ENCODE assay signal across 30 mouse cellular contexts in genomic region chr11:74974615-74975014, GRCm38 (mm10).
"Had no signal": no experiment of that assay in that cellular context is flagged by ENCODE, and none has a peak within 500 bp of the region (broad histone marks: within the 10 kb centered on the region; RNA-seq: fewer than 3 reads in every experiment).

No protein-coding gene starts in this region.

- DNase-seq: left cerebral cortex, postnatal 4 days; liver; liver, embryonic 13.5 days; liver, postnatal 0 days; lung, adult 18-20 months; lung, adult 2 months; lung, embryonic 14.5 days; lung, postnatal 10 days; lung, postnatal 14 days; lung, postnatal 36 days; lung, postnatal 4 days; midbrain, embryonic 14.5 days had no signal

- H3K4me2 ChIP-seq: limb, embryonic 12.5 days; limb, embryonic 13.5 days; limb, embryonic 15.5 days; liver, embryonic 11.5 days; liver, embryonic 12.5 days; liver, embryonic 13.5 days; liver, embryonic 15.5 days; lung, embryonic 14.5 days; lung, embryonic 15.5 days; midbrain, embryonic 11.5 days; midbrain, embryonic 12.5 days; midbrain, embryonic 13.5 days; midbrain, embryonic 15.5 days; neural tube, embryonic 12.5 days had no signal

- H3K36me3 ChIP-seq: liver, embryonic 13.5 days; lung, embryonic 15.5 days; midbrain, embryonic 15.5 days had no signal

- H3K4me1 ChIP-seq: limb, embryonic 10.5 days; limb, embryonic 12.5 days; limb, embryonic 13.5 days; limb, embryonic 15.5 days; liver, embryonic 12.5 days; liver, embryonic 13.5 days; liver, embryonic 15.5 days; lung, embryonic 15.5 days; midbrain, embryonic 10.5 days; midbrain, embryonic 12.5 days; midbrain, embryonic 13.5 days; midbrain, embryonic 15.5 days; neural tube, embryonic 12.5 days had no signal

- H3K27ac ChIP-seq: limb, embryonic 10.5 days; limb, embryonic 12.5 days; limb, embryonic 13.5 days; limb, embryonic 15.5 days; liver, embryonic 12.5 days; liver, embryonic 13.5 days; liver, embryonic 14.5 days; liver, embryonic 15.5 days; lung, embryonic 15.5 days; macrophage; midbrain, embryonic 10.5 days; midbrain, embryonic 12.5 days; midbrain, embryonic 13.5 days; midbrain, embryonic 15.5 days; neural tube, embryonic 12.5 days had no signal

- H3K4me3 ChIP-seq: limb, embryonic 10.5 days; limb, embryonic 12.5 days; limb, embryonic 13.5 days; limb, embryonic 15.5 days; liver, embryonic 12.5 days; liver, embryonic 13.5 days; liver, embryonic 15.5 days; lung, embryonic 15.5 days; megakaryocyte, embryonic 14.5 days; midbrain, embryonic 10.5 days; midbrain, embryonic 12.5 days; midbrain, embryonic 13.5 days; midbrain, embryonic 15.5 days; myocyte; neural tube, embryonic 12.5 days had no signal

- H3K9me3 ChIP-seq: limb, embryonic 10.5 days; limb, embryonic 12.5 days; limb, embryonic 13.5 days; limb, embryonic 15.5 days; liver, embryonic 12.5 days; liver, embryonic 13.5 days; liver, embryonic 15.5 days; lung, embryonic 15.5 days; megakaryocyte, embryonic 14.5 days; midbrain, embryonic 12.5 days; midbrain, embryonic 13.5 days; midbrain, embryonic 15.5 days; neural tube, embryonic 12.5 days had no signal

- H3K9ac ChIP-seq: limb, embryonic 12.5 days; limb, embryonic 13.5 days; limb, embryonic 15.5 days; liver, embryonic 12.5 days; liver, embryonic 13.5 days; liver, embryonic 14.5 days; liver, embryonic 15.5 days; liver, postnatal 0 days; lung, embryonic 14.5 days; lung, embryonic 15.5 days; midbrain, embryonic 12.5 days; midbrain, embryonic 13.5 days; midbrain, embryonic 15.5 days; neural tube, embryonic 12.5 days had no signal

- H3K27me3 ChIP-seq: limb, embryonic 12.5 days; limb, embryonic 13.5 days; limb, embryonic 15.5 days; liver, embryonic 12.5 days; liver, embryonic 13.5 days; liver, embryonic 15.5 days; lung, embryonic 15.5 days; megakaryocyte, embryonic 14.5 days; midbrain, embryonic 12.5 days; midbrain, embryonic 13.5 days; midbrain, embryonic 15.5 days; neural tube, embryonic 12.5 days had no signal
